15 mouse cellular contexts compared by ENCODE assay signal in the genomic region with DNA sequence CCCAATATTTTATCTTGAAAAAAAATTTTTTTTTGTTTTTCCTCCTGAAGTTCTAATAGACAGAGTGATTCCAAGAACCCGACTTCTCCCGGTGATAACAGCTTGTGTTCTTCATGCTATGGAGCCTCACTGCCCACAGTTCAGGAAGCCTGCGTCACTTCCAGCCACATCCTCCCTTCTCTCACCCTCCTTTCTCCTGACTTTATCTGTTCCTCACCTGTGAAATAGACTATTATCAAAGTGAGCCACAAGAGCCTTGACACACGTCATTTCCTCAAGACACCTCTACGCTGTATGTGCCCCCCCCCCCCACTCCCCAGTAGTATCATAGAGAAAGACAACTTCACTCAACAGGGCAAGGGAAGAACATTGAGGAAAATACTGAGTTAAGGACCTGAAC. TPM values are rescaled to one million over a fixed set of nuclear protein-coding genes. Genes with fewer than 3 reads are reported as not detected.
DNase-seq lines count a peak whose midpoint lies in the region; ATAC-seq lines count a peak whose summit lies in the region.
"Had no signal": no experiment of that assay in that cellular context is flagged by ENCODE, and none has a peak within 500 bp of the region (broad histone marks: within the 10 kb centered on the region; RNA-seq: fewer than 3 reads in every experiment).

No protein-coding gene starts in this region.

- no peak overlapping the region for H3K4me3 ChIP-seq in heart, embryonic 13.5 days
- H3K4me3 ChIP-seq in liver, embryonic 13.5 days (replicated peaks), result peak overlapping the region; percentile 74
- H3K4me3 ChIP-seq in forebrain, embryonic 15.5 days, result no peak overlapping the region
- H3K4me3 ChIP-seq: intestine, embryonic 15.5 days; neural tube, embryonic 13.5 days had no signal

- no peak overlapping the region for H3K9ac ChIP-seq in heart, embryonic 13.5 days
- peak overlapping the region; percentile 88 for H3K9ac ChIP-seq in liver, embryonic 13.5 days
- no peak overlapping the region for H3K9ac ChIP-seq in forebrain, embryonic 15.5 days (replicated peaks)
- H3K9ac ChIP-seq: intestine, embryonic 15.5 days; lung, embryonic 14.5 days; midbrain, embryonic 13.5 days had no signal

- no peaks in the 10 kb centered on the region for H3K27me3 ChIP-seq in heart, embryonic 13.5 days (replicated peaks)
- no peaks in the 10 kb centered on the region for H3K27me3 ChIP-seq in liver, embryonic 13.5 days
- no peaks in the 10 kb centered on the region for H3K27me3 ChIP-seq in forebrain, embryonic 15.5 days
- H3K27me3 ChIP-seq: intestine, embryonic 15.5 days; midbrain, embryonic 13.5 days; neural tube, embryonic 13.5 days had no signal

- peaks cover 29% of the 10 kb centered on the region for H3K4me1 ChIP-seq in heart, embryonic 13.5 days
- H3K4me1 ChIP-seq in liver, embryonic 13.5 days (replicated peaks), result peaks cover 61% of the 10 kb centered on the region
- H3K4me1 ChIP-seq in forebrain, embryonic 15.5 days, result peaks cover 18% of the 10 kb centered on the region

- ATAC-seq in heart, embryonic 13.5 days (ENCODE audit: extremely low read depth, insufficient number of reproducible peaks, low FRiP score, low TSS enrichment), result no peak
- no peak for ATAC-seq in liver, embryonic 13.5 days (ENCODE audit: low read depth)
- ATAC-seq in forebrain, embryonic 15.5 days (replicated peaks), result no peak
- ATAC-seq: intestine, embryonic 15.5 days; midbrain, embryonic 13.5 days had no signal

- peaks cover 3% of the 10 kb centered on the region for H3K36me3 ChIP-seq in heart, embryonic 13.5 days
- H3K36me3 ChIP-seq in liver, embryonic 13.5 days, result 0 out of 2 replicates have a peak, but pooled peaks cover 3% of the 10 kb centered on the region
- peaks cover 5% of the 10 kb centered on the region for H3K36me3 ChIP-seq in forebrain, embryonic 15.5 days
- H3K36me3 ChIP-seq: intestine, embryonic 15.5 days had no signal

- peak overlapping the region; percentile 84 for H3K4me2 ChIP-seq in heart, embryonic 13.5 days
- peak overlapping the region; percentile 94 for H3K4me2 ChIP-seq in liver, embryonic 13.5 days
- H3K4me2 ChIP-seq in forebrain, embryonic 15.5 days (replicated peaks), result no peak overlapping the region
- H3K4me2 ChIP-seq: intestine, embryonic 15.5 days had no signal

- WGBS in heart, embryonic 13.5 days, result 68% methylated on average over 5 of the region's 5 CpGs
- WGBS in liver, embryonic 13.5 days (ENCODE audit: insufficient replicate concordance), result 21% methylated on average over 5 of the region's 5 CpGs
- WGBS in forebrain, embryonic 15.5 days, result 96% methylated on average over 5 of the region's 5 CpGs

- no peak for DNase-seq in heart, adult 11 months
- DNase-seq in thymus, postnatal 0 days (ENCODE audit: low spot score), result peak; percentile 69
- DNase-seq in thymus, postnatal 10 days (ENCODE audit: low spot score in 2 of 2), result no peak
- DNase-seq in liver, embryonic 13.5 days, result no peak
- peak; percentile 33 to 53 for DNase-seq in thymus, postnatal 36 days
- no peak for DNase-seq in gastrocnemius, postnatal 25 days
- DNase-seq: heart, postnatal 14 days; lung, embryonic 14.5 days had no signal

- H3K27ac ChIP-seq in heart, embryonic 13.5 days (replicated peaks), result no peak overlapping the region
- H3K27ac ChIP-seq in liver, embryonic 13.5 days, result peak overlapping the region; percentile 97
- no peak overlapping the region for H3K27ac ChIP-seq in forebrain, embryonic 15.5 days (replicated peaks)
- H3K27ac ChIP-seq: neural tube, embryonic 13.5 days had no signal

- no peaks in the 10 kb centered on the region for H3K9me3 ChIP-seq in heart, embryonic 13.5 days
- no peaks in the 10 kb centered on the region for H3K9me3 ChIP-seq in liver, embryonic 13.5 days (replicated peaks)
- H3K9me3 ChIP-seq in forebrain, embryonic 15.5 days, result no peaks in the 10 kb centered on the region
- H3K9me3 ChIP-seq: intestine, embryonic 15.5 days; midbrain, embryonic 13.5 days; neural tube, embryonic 13.5 days had no signal

RNA-seq across cellular contexts. Expression of gene 4930519P11Rik, which starts 2.4 kb away (rescaled TPM):
- not detected in 2 replicates for polyA plus RNA-seq in heart, embryonic 13.5 days (2015; fragmentation: Nextera tagmentation; extraction: Ambion mirVana)
- 0.28 and 0.42 TPM in 2 replicates for polyA plus RNA-seq in thymus, postnatal 0 days (2015; fragmentation: Nextera tagmentation; extraction: Ambion mirVana)
- polyA plus RNA-seq in liver, embryonic 13.5 days (2015; fragmentation: Nextera tagmentation; extraction: Ambion mirVana), result not detected in 2 replicates
- polyA plus RNA-seq in forebrain, embryonic 15.5 days (2015; fragmentation: Nextera tagmentation; extraction: Ambion mirVana), result 0.45 and 0.89 TPM in 2 replicates
- not detected for total RNA-seq in gastrocnemius, postnatal 25 days (2021)
- total RNA-seq: heart, postnatal 14 days; layer of hippocampus, adult 18-20 months; left cerebral cortex, postnatal 14 days had no signal
- polyA plus RNA-seq: intestine, embryonic 15.5 days had no signal

RNA-seq across cellular contexts. Expression of gene Zfp341, which starts 2.6 kb away (rescaled TPM):
- polyA plus RNA-seq in heart, embryonic 13.5 days (2015; fragmentation: Nextera tagmentation; extraction: Ambion mirVana), result 0.68 and 0.74 TPM in 2 replicates
- polyA plus RNA-seq in thymus, postnatal 0 days (2015; fragmentation: Nextera tagmentation; extraction: Ambion mirVana), result 0.51 and 0.61 TPM in 2 replicates
- polyA plus RNA-seq in liver, embryonic 13.5 days (2015; fragmentation: Nextera tagmentation; extraction: Ambion mirVana), result 1.9 and 2.1 TPM in 2 replicates
- 2.7 and 3.6 TPM in 2 replicates for polyA plus RNA-seq in forebrain, embryonic 15.5 days (2015; fragmentation: Nextera tagmentation; extraction: Ambion mirVana)
- total RNA-seq in gastrocnemius, postnatal 25 days (2021), result 1 to 10 TPM; 2.2 to 2.5 TPM

RNA-seq across cellular contexts. Expression of gene Pxmp4, which starts 12.2 kb away (rescaled TPM):
- 24.4 and 25.2 TPM in 2 replicates for polyA plus RNA-seq in heart, embryonic 13.5 days (2015; fragmentation: Nextera tagmentation; extraction: Ambion mirVana)
- 51.8 and 52.1 TPM in 2 replicates for polyA plus RNA-seq in thymus, postnatal 0 days (2015; fragmentation: Nextera tagmentation; extraction: Ambion mirVana)
- polyA plus RNA-seq in liver, embryonic 13.5 days (2015; fragmentation: Nextera tagmentation; extraction: Ambion mirVana), result 26.8 and 28.9 TPM in 2 replicates
- polyA plus RNA-seq in forebrain, embryonic 15.5 days (2015; fragmentation: Nextera tagmentation; extraction: Ambion mirVana), result 13.4 and 14.1 TPM in 2 replicates
- 10 to 100 TPM; 12.6 to 14.9 TPM for total RNA-seq in gastrocnemius, postnatal 25 days (2021)

RNA-seq across cellular contexts. Expression of gene Chmp4b, which starts 35.8 kb away (rescaled TPM):
- 22.3 and 22.8 TPM in 2 replicates for polyA plus RNA-seq in heart, embryonic 13.5 days (2015; fragmentation: Nextera tagmentation; extraction: Ambion mirVana)
- 30.1 and 35.4 TPM in 2 replicates for polyA plus RNA-seq in thymus, postnatal 0 days (2015; fragmentation: Nextera tagmentation; extraction: Ambion mirVana)
- 15.0 and 17.5 TPM in 2 replicates for polyA plus RNA-seq in liver, embryonic 13.5 days (2015; fragmentation: Nextera tagmentation; extraction: Ambion mirVana)
- 23.9 and 25.0 TPM in 2 replicates for polyA plus RNA-seq in forebrain, embryonic 15.5 days (2015; fragmentation: Nextera tagmentation; extraction: Ambion mirVana)
- 100 to 1,000 TPM; 102 TPM for total RNA-seq in gastrocnemius, postnatal 25 days (2021)

RNA-seq across cellular contexts. Expression of gene E2f1, which starts 46.0 kb away (rescaled TPM):
- polyA plus RNA-seq in heart, embryonic 13.5 days (2015; fragmentation: Nextera tagmentation; extraction: Ambion mirVana), result 15.5 and 17.8 TPM in 2 replicates
- polyA plus RNA-seq in thymus, postnatal 0 days (2015; fragmentation: Nextera tagmentation; extraction: Ambion mirVana), result 14.7 and 16.8 TPM in 2 replicates
- 16.6 and 17.7 TPM in 2 replicates for polyA plus RNA-seq in liver, embryonic 13.5 days (2015; fragmentation: Nextera tagmentation; extraction: Ambion mirVana)
- 14.1 and 15.8 TPM in 2 replicates for polyA plus RNA-seq in forebrain, embryonic 15.5 days (2015; fragmentation: Nextera tagmentation; extraction: Ambion mirVana)
- 1 to 10 TPM in 1 of 2 experiments, under 1 TPM in 1; 0.87 to 1.8 TPM for total RNA-seq in gastrocnemius, postnatal 25 days (2021)

Comparison
In these comparisons a context has a peak if more than half of its experiments do, and no peak if none do; other contexts are left out.
1. DNase-seq: peak in thymus, postnatal 0 days (single experiment) and thymus, postnatal 36 days (2 of 2); none in heart, adult 11 months (single experiment), thymus, postnatal 10 days (0 of 2), liver, embryonic 13.5 days (single experiment) and gastrocnemius, postnatal 25 days (single experiment).